Mouse (Mus musculus) neural tube, embryonic 11.5 days (tissue): ENCODE data around the gene Pdk2. TPM values are rescaled to one million over a fixed set of nuclear protein-coding genes. Genes with fewer than 3 reads are reported as not detected.

Experiments
- ATAC-seq: fragments of 200-750 bp; cut with Nextera tagmentation; 2 replicates; pipeline ENCODE4 v1.8.0; 2017; ENCODE audit warnings: moderate number of reproducible peaks, mild to moderate bottlenecking, moderate TSS enrichment, moderate library complexity; ENCODE audit not compliant: insufficient read depth, low FRiP score, low TSS enrichment
- DNase-seq: peaks from one replicate; pipeline ENCODE4 v3.0.0-alpha.2; 2015; ENCODE audit warnings: low spot score
- H3K27ac ChIP-seq: fragments of 300-500 bp; sonication (generic); 2 replicates; pipeline ENCODE4 v1.5.1; 2014; ENCODE audit warnings: low read depth, mild to moderate bottlenecking, low read length
- H3K27me3 ChIP-seq: fragments of 300-500 bp; sonication (generic); 2 replicates; pipeline ENCODE4 v1.6.1; 2014; ENCODE audit warnings: mild to moderate bottlenecking, low read length, mixed read lengths; ENCODE audit not compliant: control insufficient read depth, insufficient read depth
- H3K36me3 ChIP-seq: fragments of 300-500 bp; sonication (generic); 2 replicates; pipeline ENCODE4 v1.6.1; 2014; ENCODE audit warnings: mild to moderate bottlenecking, low read length, moderate library complexity, mixed read lengths; ENCODE audit not compliant: control insufficient read depth, insufficient read depth
- H3K4me1 ChIP-seq: fragments of 300-500 bp; sonication (generic); 2 replicates; pipeline ENCODE4 v1.6.1; 2014; ENCODE audit warnings: low read length, mixed read lengths; ENCODE audit not compliant: control insufficient read depth, insufficient read depth
- H3K4me2 ChIP-seq: fragments of 300-500 bp; sonication (generic); 2 replicates; pipeline ENCODE4 v1.6.1; 2014; ENCODE audit warnings: low read depth, mild to moderate bottlenecking, moderate library complexity
- H3K4me3 ChIP-seq: fragments of 300-500 bp; sonication (generic); 2 replicates; pipeline ENCODE4 v1.5.1; 2014; ENCODE audit warnings: low read depth, low read length
- H3K9ac ChIP-seq: fragments of 300-500 bp; sonication (generic); 2 replicates; pipeline ENCODE4 v1.6.1; 2014; ENCODE audit warnings: mild to moderate bottlenecking, low read length
- H3K9me3 ChIP-seq: fragments of 300-500 bp; sonication (generic); 2 replicates; pipeline ENCODE4 v1.6.1; 2016; ENCODE audit warnings: low read length; ENCODE audit not compliant: control insufficient read depth
- WGBS: fragments of 180-500 bp; shearing (Covaris S2); extraction: QIAGEN DNeasy Blood & Tissue Kit; methylation state at CpG from one replicate; pipeline ENCODE4 v1.1.7; 2014; 5-methylcytosine and 5-hydroxymethylcytosine counted together
- polyA plus RNA-seq: library from polyadenylated mRNA; unstranded; fragments of >200 nt; fragmentation: Nextera tagmentation; extraction: Ambion mirVana; gene quantifications from 2 replicates; pipeline ENCODE4 v1.2.1, GENCODE M21; 2014

Gene Pdk2
- polyA plus RNA-seq, 1 experiment from 2014 or later = 16.2 TPM

DNA sequence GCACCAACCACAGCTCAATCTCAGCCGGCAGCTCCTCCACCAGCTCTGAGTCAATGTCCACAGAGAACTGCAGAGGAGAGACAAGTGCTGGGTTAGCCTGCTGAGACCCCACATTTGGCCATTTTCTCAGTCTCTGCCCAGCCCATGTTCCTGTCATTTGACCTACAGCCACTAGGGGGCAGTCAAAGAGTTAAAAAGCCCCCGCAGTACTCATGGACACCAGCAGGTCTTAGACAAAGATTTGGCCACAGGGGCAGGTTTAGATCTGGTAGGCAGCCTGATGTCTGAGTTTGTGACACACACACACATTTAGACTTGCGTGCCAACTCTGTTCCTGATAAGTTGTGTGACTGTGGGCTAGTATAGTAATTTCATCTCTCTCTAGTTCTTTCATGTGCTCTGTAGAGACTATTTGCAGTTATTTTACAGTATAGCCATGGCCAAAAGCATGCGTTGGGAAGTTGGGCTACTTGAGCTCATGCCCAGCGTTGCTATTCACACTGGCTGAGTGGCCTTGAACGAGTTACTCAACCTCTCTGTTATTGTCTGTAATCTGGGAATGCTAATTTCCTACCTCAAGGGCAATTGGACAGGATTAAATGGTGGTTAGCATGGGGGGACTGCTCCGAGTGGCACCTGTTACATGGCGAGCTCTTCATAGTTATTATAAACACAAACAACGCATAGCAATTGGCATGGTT, 6.0 kb upstream of the Pdk2 start:
- H3K36me3 ChIP-seq = no peaks in the 10 kb centered on the region
- no peaks in the 10 kb centered on the region for H3K27me3 ChIP-seq
- DNase-seq = peak; percentile 72
- ATAC-seq = 0 out of 2 replicates have a peak, but pooled peaks have one; percentile 48
- H3K27ac ChIP-seq = no peak overlapping the region
- no peaks in the 10 kb centered on the region for H3K4me1 ChIP-seq
- H3K4me2 ChIP-seq = no peak overlapping the region
- H3K9me3 ChIP-seq = no peaks in the 10 kb centered on the region
- WGBS = 60% methylated on average over 9 of the region's 9 CpGs
- no peak overlapping the region for H3K4me3 ChIP-seq
- H3K9ac ChIP-seq = no peak overlapping the region

DNA sequence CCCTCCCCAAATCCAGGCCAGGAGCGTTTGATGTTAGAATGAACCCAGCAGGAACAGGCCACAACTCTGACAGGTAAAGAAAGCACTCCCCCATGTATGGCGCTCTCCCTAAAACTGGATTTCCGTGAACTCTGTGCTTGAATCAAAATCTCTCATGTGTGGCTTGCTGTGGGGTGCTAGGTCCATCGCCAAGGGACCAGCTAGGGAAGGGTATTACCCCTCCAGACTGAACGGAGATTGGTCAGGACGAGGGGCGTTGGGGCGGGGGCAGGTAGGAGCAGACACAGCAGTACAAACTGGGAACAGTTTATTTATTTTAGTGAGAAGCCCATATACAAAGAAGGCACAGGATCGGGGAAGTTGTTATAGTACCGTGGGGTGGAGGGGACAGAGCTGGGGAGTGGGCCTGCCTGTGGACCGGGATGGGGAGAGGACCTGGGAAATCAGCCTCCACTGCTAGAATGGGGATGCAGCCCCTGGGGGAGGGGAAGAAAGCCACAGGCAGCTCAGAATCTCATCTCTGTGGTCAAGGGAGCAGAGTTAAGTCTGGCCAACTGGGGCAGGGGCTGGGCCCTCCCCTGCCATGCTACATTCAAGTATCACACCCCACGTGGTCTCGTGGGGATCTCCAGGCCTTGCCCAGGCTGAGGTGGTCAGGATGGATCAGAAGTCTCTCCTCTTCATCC, 3.2 kb upstream of the Pdk2 start:
- ATAC-seq (no peak), DNase-seq (no peak)
- Histone ChIP-seq H3K9me3 (no peaks in the 10 kb centered on the region), H3K9ac (no peak overlapping the region; the same call in 1 of the 2 replicates), H3K4me3 (no peak overlapping the region), H3K36me3 (no peaks in the 10 kb centered on the region), H3K27ac (no peak overlapping the region), H3K27me3 (no peaks in the 10 kb centered on the region), H3K4me2 (no peak overlapping the region), H3K4me1 (peaks cover 6% of the 10 kb centered on the region)
- 60% methylated on average over 12 of the region's 13 CpGs for WGBS

DNA sequence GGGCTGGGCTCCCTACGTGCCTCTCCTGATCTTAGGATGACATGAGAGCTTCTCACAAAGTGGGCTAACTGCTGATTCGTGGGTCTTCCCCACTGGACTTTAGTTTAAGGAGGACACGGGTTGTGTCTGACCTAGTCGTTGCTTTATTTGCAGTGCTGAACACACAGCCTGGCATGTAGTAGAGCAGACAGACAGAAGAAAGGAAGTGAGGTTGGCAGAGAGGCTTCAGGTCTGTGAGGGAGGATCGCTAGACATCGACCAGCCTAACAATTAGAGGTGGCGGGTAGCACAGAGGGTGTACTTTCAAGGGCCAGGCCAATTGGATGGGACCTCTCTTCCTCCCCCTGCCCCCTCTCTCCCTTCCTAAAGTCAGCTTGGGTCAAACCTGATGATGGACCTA, 2.5 kb upstream of the Pdk2 start:
- Histone ChIP-seq H3K4me2 (no peak overlapping the region), H3K9me3 (no peaks in the 10 kb centered on the region), H3K9ac (no peak overlapping the region), H3K4me3 (no peak overlapping the region), H3K27me3 (no peaks in the 10 kb centered on the region), H3K4me1 (peaks cover 6% of the 10 kb centered on the region), H3K27ac (no peak overlapping the region), H3K36me3 (no peaks in the 10 kb centered on the region)
- 53% methylated on average over 7 of the region's 7 CpGs for WGBS
- no peak for ATAC-seq
- DNase-seq = no peak

DNA sequence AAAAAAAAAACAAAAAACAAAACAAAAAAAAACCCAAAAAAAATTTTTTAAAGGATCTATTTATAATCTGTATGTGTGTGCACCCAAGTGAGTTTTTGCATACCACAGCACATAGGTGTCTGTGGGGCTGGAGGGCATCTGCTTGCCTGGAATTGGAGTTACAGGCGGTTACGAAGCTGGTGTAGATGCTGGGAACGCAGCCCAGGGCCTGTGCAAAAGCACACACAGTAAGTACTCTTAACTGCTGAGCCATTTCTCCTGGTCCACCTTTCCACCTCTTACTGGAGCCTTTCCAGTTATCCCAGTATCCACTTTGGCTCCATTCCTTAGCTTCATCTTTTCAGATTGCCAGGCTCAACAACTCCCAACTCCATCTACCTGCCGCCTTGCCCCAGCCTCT, 1.9 kb upstream of the Pdk2 start:
- no peaks in the 10 kb centered on the region for H3K27me3 ChIP-seq
- no peaks in the 10 kb centered on the region for H3K9me3 ChIP-seq
- H3K9ac ChIP-seq = no peak overlapping the region
- no peaks in the 10 kb centered on the region for H3K36me3 ChIP-seq
- no peak for DNase-seq
- no peak overlapping the region for H3K4me2 ChIP-seq
- WGBS = 87% methylated on average over 4 of the region's 4 CpGs
- peaks cover 6% of the 10 kb centered on the region for H3K4me1 ChIP-seq
- no peak overlapping the region for H3K27ac ChIP-seq
- no peak overlapping the region for H3K4me3 ChIP-seq
- no peak for ATAC-seq

DNA sequence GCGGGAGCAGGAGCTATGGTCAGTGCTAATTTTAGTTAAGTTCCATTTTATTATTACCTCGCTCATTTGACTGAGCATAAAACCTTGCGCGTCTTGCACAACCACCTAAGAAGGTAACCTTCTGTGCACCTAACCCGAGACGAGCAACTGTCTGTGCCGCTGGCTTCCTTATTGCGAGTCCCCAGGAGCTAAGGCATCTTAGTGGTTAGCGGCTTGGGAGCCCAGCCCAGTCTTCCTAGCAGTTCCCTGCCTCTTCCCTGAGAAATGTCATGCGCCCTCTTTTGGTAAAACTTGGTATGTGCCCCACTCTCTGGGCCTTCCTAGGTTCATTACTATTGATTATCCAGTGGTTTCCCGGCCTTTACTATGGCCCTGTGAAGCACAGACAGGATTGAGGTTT, 942 bp upstream of the Pdk2 start:
- H3K4me2 ChIP-seq = peak overlapping the region; percentile 52
- H3K9me3 ChIP-seq = no peaks in the 10 kb centered on the region
- no peaks in the 10 kb centered on the region for H3K36me3 ChIP-seq
- ATAC-seq = no peak
- no peak overlapping the region for H3K27ac ChIP-seq
- H3K27me3 ChIP-seq = no peaks in the 10 kb centered on the region
- peak overlapping the region; percentile 10; the same call in 1 of the 2 replicates for H3K9ac ChIP-seq
- peak overlapping the region; percentile 22 for H3K4me3 ChIP-seq
- DNase-seq = peak; percentile 84
- WGBS = under 1% methylated on average over 11 of the region's 11 CpGs
- H3K4me1 ChIP-seq = peaks cover 6% of the 10 kb centered on the region

DNA sequence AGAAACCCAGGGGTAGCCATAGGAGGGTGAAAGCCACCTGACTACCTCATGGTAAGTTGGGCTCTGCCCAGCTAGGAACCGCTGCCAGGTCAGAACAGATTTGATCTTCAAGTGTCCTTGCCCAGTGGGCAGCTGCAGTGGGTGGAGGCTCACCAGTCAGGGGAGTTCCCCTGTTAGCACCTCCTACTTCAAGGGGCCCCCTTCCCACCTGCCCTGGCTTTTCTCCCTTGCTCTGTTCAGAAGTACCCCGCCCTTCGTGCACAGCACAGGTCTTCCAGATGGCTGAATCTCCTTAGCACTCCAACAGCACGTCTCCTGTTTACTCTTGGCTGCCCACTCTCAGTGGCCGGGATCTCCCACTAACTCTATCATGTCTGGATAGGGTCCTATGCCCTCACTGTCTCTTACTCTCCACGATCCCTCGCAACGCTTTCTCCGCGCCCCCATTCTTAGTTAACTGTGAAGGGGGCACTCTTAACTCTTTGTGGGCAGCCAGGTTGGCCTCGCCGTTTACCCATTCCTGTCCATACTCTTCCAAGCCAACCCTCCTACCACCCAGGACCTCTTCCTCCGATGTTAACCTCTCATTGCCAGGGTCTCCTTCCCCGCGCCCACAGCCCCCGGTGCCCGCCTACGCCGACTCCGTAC, 539 bp downstream of the Pdk2 start:
- WGBS = 1% methylated on average over 20 of the region's 20 CpGs
- H3K27ac ChIP-seq = no peak overlapping the region

DNA sequence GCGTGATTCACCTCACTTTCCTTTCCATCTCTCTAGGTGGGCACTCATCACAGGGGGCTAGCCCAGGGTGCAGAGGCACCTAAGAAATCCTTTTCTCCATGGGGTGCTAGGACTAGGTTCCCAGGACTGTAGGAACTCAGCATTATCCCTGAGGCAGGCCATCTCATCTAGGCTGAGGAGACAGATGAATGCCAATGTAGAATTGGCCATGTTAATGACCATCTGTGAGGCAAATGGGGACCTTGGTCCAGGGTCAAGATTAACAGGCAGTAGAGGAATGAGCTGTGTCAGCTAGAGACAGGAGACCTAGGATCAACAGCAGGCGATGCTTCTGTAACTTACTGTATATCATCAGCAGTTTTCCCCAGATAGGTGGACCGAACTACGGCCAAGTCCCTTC, 1.4 kb downstream of the Pdk2 start:
- no peak overlapping the region for H3K4me2 ChIP-seq
- no peak overlapping the region for H3K4me3 ChIP-seq
- ATAC-seq (no peak), DNase-seq (no peak)
- H3K4me1 ChIP-seq = peaks cover 6% of the 10 kb centered on the region
- no peaks in the 10 kb centered on the region for H3K27me3 ChIP-seq
- no peak overlapping the region for H3K27ac ChIP-seq
- H3K9me3 ChIP-seq = no peaks in the 10 kb centered on the region
- 84% methylated on average over 4 of the region's 4 CpGs for WGBS
- H3K36me3 ChIP-seq = no peaks in the 10 kb centered on the region
- no peak overlapping the region for H3K9ac ChIP-seq

More for the DNA sequence above, 539 bp downstream of the Pdk2 start:
- Histone ChIP-seq H3K4me3 (peak overlapping the region; percentile 68), H3K4me1 (peaks cover 6% of the 10 kb centered on the region), H3K36me3 (no peaks in the 10 kb centered on the region), H3K9ac (peak overlapping the region; percentile 69), H3K27me3 (no peaks in the 10 kb centered on the region), H3K4me2 (peak overlapping the region; percentile 95), H3K9me3 (no peaks in the 10 kb centered on the region)
- ATAC-seq (0 out of 2 replicates have a peak, but pooled peaks have one; percentile 6), DNase-seq (no peak)

DNA sequence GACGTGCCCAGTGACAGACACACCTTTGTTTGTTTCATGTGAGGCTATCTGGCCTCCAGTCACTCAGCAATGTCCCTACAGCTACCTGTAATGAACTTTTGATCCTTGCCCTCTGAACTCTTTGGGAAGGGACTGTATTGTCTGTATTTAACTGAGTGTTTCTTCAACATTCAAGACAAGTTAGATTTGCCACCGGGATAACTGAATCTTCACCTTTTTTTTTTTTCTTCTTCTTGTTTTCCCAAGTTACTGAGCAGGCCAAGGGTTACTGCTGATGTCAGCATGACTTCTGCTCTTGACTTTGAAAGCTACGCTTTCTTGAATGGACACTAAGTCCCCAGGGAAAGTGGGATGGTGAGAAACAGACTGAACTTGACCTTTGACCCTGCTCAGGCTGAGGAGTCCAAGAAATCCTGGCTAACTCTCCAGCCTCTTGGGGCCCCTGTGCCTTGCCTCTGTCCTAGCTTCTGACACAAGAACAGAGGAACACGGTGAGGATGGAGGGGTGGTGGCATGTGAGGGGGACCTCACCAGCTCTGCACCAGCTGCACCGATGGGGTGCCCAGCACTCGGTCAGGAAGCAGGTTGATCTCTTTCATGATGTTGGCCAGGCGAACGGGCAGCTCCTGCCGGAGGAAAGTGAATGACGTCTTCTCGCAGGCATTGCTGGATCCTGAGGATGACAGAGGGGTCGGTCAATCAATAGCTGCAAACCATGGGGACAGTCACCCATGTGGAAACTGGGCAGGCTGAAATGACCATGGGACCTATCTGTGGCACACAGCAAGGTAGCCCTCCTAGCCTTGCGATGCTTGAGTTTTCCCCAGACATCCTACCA, 2.1 kb downstream of the Pdk2 start:
- ATAC-seq = no peak
- Histone ChIP-seq H3K4me2 (no peak overlapping the region), H3K9ac (no peak overlapping the region), H3K36me3 (no peaks in the 10 kb centered on the region), H3K9me3 (no peaks in the 10 kb centered on the region), H3K4me3 (no peak overlapping the region), H3K27me3 (no peaks in the 10 kb centered on the region), H3K27ac (no peak overlapping the region), H3K4me1 (peaks cover 6% of the 10 kb centered on the region)
- WGBS = 81% methylated on average over 13 of the region's 13 CpGs
- no peak for DNase-seq
